Mouse (Mus musculus) bone marrow, adult 2 months (tissue): ENCODE data around the gene Zmynd11. TPM values are rescaled to one million over a fixed set of nuclear protein-coding genes. Genes with fewer than 3 reads are reported as not detected.

Experiments
- H3K27ac ChIP-seq: fragments of 200-500 bp; 2 replicates; pipeline ENCODE4 v1.5.1; 2012; ENCODE audit warnings: low read depth, mild to moderate bottlenecking, control low read depth, inconsistent platforms, low read length; ENCODE audit not compliant: control insufficient read depth, poor library complexity, insufficient read depth
- H3K4me1 ChIP-seq: fragments of 200-500 bp; 2 replicates; pipeline ENCODE4 v1.6.1; 2011; ENCODE audit warnings: low read length; ENCODE audit not compliant: control insufficient read depth, insufficient read depth
- H3K4me3 ChIP-seq: fragments of 200-500 bp; replicated peaks from 2 replicates; pipeline ENCODE3; 2011; ENCODE audit warnings: mild to moderate bottlenecking, low read depth, low read length, control low read depth; ENCODE audit not compliant: control insufficient read depth
- CTCF ChIP-seq: fragments of 200-500 bp; IDR thresholded peaks from 2 replicates; pipeline ENCODE4 v1.5.1; 2011; ENCODE audit warnings: low read length, control low read depth; ENCODE audit not compliant: control insufficient read depth, insufficient read depth
- POLR2A ChIP-seq: fragments of 200-500 bp; IDR thresholded peaks from 2 replicates; pipeline ENCODE4 v1.6.1; 2011; ENCODE audit warnings: low read depth, mild to moderate bottlenecking, control low read depth, low read length, borderline replicate concordance; ENCODE audit not compliant: control insufficient read depth
- WGBS: fragments of 180-500 bp; shearing (Covaris S2); methylation state at CpG from one replicate; pipeline ENCODE4 v1.1.7; 2018; 5-methylcytosine and 5-hydroxymethylcytosine counted together
- polyA plus RNA-seq: library from polyadenylated mRNA; stranded (reverse); fragments of >200 nt; gene quantifications from 2 replicates; pipeline ENCODE4 v1.2.4, GENCODE M21; 2011; ENCODE audit warnings: low replicate concordance; ENCODE audit not compliant: missing spikeins, insufficient read depth, insufficient read length

Gene Zmynd11
- polyA plus RNA-seq, 1 experiment, result 45.9 TPM

DNA sequence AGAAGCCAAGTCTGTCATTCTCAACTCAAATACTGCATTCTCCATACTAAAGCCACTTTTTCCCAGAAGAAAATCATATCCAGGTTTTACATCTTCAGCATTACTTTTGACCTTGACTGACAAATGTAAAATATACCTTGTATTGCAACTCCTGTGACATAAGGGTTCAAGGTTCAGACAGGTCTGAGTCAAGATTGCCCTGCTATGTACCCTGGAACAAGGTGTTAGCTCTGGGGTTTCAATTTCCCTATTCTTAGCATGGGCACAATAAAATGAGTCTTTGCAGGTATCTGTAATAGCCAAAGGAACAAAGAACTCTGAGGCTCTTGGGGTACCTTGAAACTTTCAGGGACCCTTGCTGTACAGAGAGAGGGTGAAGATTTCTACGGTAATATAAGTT, 115.2 kb downstream of the Zmynd11 start:
- 85% methylated on average over 1 of the region's 1 CpGs for WGBS
- no peaks in the 10 kb centered on the region for H3K4me1 ChIP-seq
- H3K27ac ChIP-seq, result no peak overlapping the region
- TF ChIP-seq CTCF, result no peak
- no peak for TF ChIP-seq POLR2A
- no peak overlapping the region for H3K4me3 ChIP-seq

DNA sequence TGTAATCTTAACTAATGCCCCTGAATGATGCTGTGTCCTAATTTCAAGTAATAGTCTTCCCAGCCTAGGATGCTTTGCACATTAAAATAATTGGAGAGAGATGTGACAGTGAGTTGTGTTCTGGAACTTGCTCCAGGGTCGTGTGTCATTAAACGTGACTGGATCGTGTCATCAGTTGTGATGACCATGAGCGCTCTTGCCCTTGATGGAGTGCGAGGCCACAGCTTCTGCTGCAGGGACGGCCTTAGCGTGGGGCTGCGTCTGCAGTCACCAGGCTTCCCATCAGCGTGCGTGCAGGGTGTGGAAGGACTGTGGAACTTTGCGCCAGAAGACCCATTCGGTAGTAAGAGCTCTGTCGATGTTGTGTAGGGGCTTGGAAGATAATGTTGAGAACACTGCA, 116.4 kb downstream of the Zmynd11 start:
- 87% methylated on average over 13 of the region's 13 CpGs for WGBS
- Histone ChIP-seq H3K27ac (no peak overlapping the region), H3K4me1 (no peaks in the 10 kb centered on the region), H3K4me3 (no peak overlapping the region)
- TF ChIP-seq POLR2A (no peak), CTCF (no peak)

DNA sequence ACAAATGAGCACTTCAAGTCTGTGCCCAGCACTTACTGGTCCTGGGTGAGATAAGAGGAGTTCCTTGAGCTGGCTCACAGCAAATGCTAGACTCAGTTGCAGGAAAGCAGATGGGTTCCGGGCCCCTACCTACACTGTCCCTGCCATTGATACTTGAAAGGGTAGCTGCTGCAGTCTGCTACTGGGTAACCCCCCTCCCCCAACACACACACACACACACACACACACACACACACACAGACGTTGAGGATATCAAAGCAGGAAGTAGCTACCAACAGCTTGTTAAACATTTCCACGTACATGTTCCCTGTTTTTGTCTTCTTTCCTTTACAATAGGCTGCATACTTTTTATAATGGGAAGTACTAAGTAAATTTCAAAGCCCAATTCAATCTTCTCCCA, 127.2 kb downstream of the Zmynd11 start:
- Histone ChIP-seq H3K4me1 (no peaks in the 10 kb centered on the region), H3K27ac (no peak overlapping the region), H3K4me3 (no peak overlapping the region)
- no peak for TF ChIP-seq POLR2A
- no peak for TF ChIP-seq CTCF
- WGBS, result 36% methylated on average over 3 of the region's 3 CpGs

DNA sequence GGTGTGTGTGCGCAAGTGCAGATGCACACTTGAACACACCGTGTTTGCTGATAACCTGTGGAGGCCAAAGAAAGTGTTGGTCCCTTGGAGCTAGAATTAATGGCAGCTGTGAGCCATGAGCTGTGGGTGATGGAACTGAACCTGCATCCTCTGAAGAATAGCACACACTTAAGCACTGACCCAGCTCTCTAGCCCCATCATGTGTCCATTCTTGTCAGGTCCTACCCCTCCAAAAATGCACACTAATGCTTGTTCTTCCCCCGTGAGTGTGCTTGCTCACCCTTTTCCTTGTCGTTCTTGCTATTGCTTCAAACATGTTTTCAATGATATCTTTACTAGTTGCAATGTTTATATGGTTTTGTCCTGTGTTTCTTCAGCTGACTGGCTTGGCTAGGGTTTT, 128.6 kb downstream of the Zmynd11 start:
- 53% methylated on average over 4 of the region's 4 CpGs for WGBS
- no peak overlapping the region for H3K4me3 ChIP-seq
- no peaks in the 10 kb centered on the region for H3K4me1 ChIP-seq
- peak; percentile 25; the same call in 1 of the 2 replicates for TF ChIP-seq CTCF
- no peak for TF ChIP-seq POLR2A
- H3K27ac ChIP-seq, result no peak overlapping the region

DNA sequence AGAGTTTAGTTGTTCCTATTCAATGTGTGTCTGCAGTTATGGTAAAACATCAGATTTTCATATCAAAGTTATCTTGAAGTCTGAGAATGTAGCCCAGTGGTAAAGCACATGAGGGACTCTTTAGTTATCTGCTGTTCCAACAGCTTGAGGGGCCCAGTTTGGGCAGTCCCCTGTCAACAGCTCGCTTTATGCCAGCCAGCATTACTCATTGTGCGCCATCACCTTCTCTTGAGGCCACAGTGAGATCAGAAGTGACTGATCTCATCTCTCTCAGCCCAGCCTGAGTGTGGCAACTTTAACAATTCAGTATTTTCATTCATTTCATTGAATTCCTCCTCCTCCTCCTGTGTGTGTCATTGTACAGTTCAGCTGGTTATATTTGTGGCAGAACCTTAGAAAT, 129.2 kb downstream of the Zmynd11 start:
- Histone ChIP-seq H3K27ac (no peak overlapping the region), H3K4me1 (no peaks in the 10 kb centered on the region), H3K4me3 (no peak overlapping the region)
- no peak for TF ChIP-seq CTCF
- no peak for TF ChIP-seq POLR2A
- WGBS, result 74% methylated on average over 2 of the region's 2 CpGs
